Mouse (Mus musculus) spleen, adult 2 months (tissue): ENCODE data around the gene Acat2. TPM values are rescaled to one million over a fixed set of nuclear protein-coding genes. Genes with fewer than 3 reads are reported as not detected.
"Not testable (repeated sequence)": the region's sequence is repeated elsewhere in the genome, so short reads cannot be mapped to it uniquely, and the experiment has no call there.

Experiments used
- DNase-seq, 2 experiments: peaks; one replicate each; pipeline versions ENCODE4 v3.0.0 to v3.0.0-alpha.2; 2012 to 2021; ENCODE audit warnings: low spot score in 2 of 2, low read depth in 1 of 2
- H3K27ac ChIP-seq: fragments of 200-500 bp; 2 replicates; pipeline ENCODE4 v1.5.1; 2012; ENCODE audit warnings: low read length, inconsistent platforms; ENCODE audit not compliant: insufficient read depth
- H3K27me3 ChIP-seq: fragments of 200-500 bp; 2 replicates; pipeline ENCODE4 v1.6.1; 2012; ENCODE audit warnings: mild to moderate bottlenecking, moderate library complexity, low read length, inconsistent platforms; ENCODE audit not compliant: control insufficient read depth, insufficient read depth
- H3K36me3 ChIP-seq: fragments of 200-500 bp; 2 replicates; pipeline ENCODE4 v1.6.1; 2012; ENCODE audit warnings: mild to moderate bottlenecking, low read length, inconsistent platforms; ENCODE audit not compliant: control insufficient read depth, insufficient read depth
- H3K4me1 ChIP-seq: fragments of 200-500 bp; 2 replicates; pipeline ENCODE4 v1.6.1; 2011; ENCODE audit warnings: inconsistent platforms; ENCODE audit not compliant: control insufficient read depth, insufficient read depth, insufficient read length
- H3K4me3 ChIP-seq: fragments of 200-500 bp; 2 replicates; pipeline ENCODE4 v1.5.1; 2011; ENCODE audit warnings: mild to moderate bottlenecking, inconsistent platforms; ENCODE audit not compliant: insufficient read depth, insufficient read length; ENCODE audit errors: extremely low read depth
- CTCF ChIP-seq: fragments of 200-500 bp; IDR thresholded peaks from 2 replicates; pipeline ENCODE4 v1.5.1; 2011; ENCODE audit warnings: mild to moderate bottlenecking, inconsistent platforms; ENCODE audit not compliant: insufficient read depth, insufficient read length, insufficient replicate concordance; ENCODE audit errors: extremely low read depth
- POLR2A ChIP-seq: fragments of 200-500 bp; IDR thresholded peaks from 2 replicates; pipeline ENCODE4 v1.6.1; 2011; ENCODE audit warnings: low read depth, low read length, inconsistent platforms
- WGBS: fragments of 180-500 bp; shearing (Covaris S2); methylation state at CpG from one replicate; pipeline ENCODE4 v1.1.7; 2018; 5-methylcytosine and 5-hydroxymethylcytosine counted together
- polyA plus RNA-seq: library from polyadenylated mRNA; depleted of rRNA; stranded (reverse); fragments of >200 nt; gene quantifications from 2 replicates; pipeline ENCODE4 v1.2.3, GENCODE M21; 2012; rRNA removed

Acat2 gene
- polyA plus RNA-seq, 1 experiment = 3.5 TPM

- no peak overlapping the region for H3K4me3 ChIP-seq
- H3K4me1 ChIP-seq = no peaks in the 10 kb centered on the region; the same call in 1 of the 2 replicates
- H3K36me3 ChIP-seq = peaks cover 2% of the 10 kb centered on the region; the same call in 1 of the 2 replicates
- TF ChIP-seq POLR2A = no peak
- no peak for TF ChIP-seq CTCF
- H3K27me3 ChIP-seq = no peaks in the 10 kb centered on the region
- WGBS = 90% methylated on average over 4 of the region's 4 CpGs
- no peak overlapping the region for H3K27ac ChIP-seq
- no peak for DNase-seq
Measured at GRCm38 (mm10) chr17:12905810-12906209, 54.7 kb downstream of the Acat2 start.

DNA sequence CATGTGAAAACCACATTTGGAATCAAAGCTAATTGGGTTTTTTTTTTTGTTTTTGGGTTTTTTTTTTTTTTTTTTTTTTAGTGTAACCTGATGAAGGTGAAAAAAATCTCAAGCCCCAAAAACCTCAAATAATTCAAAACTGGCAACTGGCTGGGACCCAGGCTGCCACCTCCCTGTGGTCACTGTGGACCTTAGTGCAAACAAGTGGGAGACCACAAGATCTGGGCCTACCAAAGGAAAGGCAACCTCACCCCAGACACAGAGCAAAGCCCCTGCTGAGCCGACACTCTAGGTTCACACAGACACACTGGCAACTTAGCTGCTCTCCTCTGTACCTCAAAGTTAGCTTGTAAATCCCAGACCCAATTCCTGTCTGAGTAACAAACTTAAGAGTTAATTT is 56.2 kb downstream of the Acat2 start:
- no peak overlapping the region for H3K4me3 ChIP-seq
- no peaks in the 10 kb centered on the region for H3K27me3 ChIP-seq
- no peak overlapping the region for H3K27ac ChIP-seq
- 61% methylated on average over 1 of the region's 1 CpGs for WGBS
- no peaks in the 10 kb centered on the region for H3K4me1 ChIP-seq
- TF ChIP-seq CTCF = no peak
- TF ChIP-seq POLR2A = no peak
- H3K36me3 ChIP-seq = no peaks in the 10 kb centered on the region
- DNase-seq = no peak

DNA sequence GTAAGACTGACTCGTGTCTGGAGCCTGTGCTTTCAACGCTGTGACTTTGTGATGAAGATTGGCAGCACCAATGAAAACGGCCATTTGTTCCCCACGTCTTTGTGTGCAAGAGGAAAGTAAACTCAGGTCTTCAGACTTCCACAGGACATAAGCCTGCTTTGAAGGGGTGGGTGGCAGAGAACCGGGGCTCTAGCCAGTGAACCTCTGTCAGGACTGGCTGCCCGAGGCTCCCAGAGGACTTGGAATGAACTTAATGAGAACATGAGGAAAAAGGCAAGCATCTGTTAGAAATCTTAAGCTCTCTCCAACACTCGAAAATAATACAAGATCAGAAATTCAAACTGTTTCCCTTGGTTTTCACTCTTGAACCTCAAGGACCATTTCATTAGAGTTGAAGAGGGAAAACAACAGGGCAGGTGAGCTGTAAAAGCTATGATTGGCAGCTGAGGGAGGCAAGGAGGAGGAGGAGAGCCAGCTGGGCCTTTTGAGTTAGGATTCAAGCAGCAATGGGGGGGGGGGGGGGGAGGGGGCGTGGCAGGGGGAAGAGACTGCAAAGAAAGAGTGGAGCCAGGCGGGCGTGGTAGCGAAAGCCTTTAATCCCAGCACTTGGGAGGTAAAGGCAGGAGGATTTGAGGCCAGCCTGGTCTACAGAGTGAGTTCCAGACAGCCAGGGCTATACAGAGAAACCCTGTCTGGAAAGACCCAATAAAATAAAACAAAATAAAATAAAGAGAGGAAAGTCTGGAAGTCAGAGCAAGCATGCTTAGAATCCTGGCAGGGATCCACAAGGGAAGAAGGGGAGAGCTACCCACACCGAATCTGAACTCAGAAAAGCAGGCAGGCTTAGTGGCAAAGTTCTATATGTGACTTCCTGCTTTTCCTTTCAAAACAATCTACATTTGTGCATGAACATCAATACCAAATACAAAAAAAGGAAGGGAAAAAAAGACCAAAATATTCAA is 56.9 kb downstream of the Acat2 start:
- TF ChIP-seq POLR2A = no peak
- TF ChIP-seq CTCF = no peak
- no peak for DNase-seq
- Histone ChIP-seq H3K27me3 (no peaks in the 10 kb centered on the region), H3K4me3 (no peak overlapping the region), H3K36me3 (no peaks in the 10 kb centered on the region; the same call in 1 of the 2 replicates), H3K27ac (no peak overlapping the region), H3K4me1 (no peaks in the 10 kb centered on the region)
- WGBS = 87% methylated on average over 11 of the region's 12 CpGs

DNA sequence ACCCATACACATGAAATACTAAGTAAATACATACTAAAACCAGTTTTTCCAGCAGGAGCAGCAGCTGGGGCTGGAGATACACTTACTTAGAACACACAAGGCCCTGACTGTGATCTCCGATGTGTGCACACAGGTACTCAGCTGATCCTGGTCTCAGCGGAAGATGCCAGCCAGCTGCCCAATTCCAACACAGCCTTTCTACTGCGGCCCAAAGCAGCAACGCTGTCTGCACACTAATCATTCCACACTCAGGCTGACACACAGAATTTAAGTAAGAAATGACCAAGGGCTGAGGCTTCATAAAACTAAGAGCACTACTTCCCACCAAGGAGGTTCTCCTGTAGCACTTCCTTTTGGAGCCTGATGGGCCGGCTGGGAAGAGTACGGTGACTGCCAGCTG is 58.3 kb downstream of the Acat2 start:
- WGBS = 93% methylated on average over 6 of the region's 6 CpGs
- DNase-seq = no peak
- Histone ChIP-seq H3K36me3 (no peaks in the 10 kb centered on the region; the same call in 1 of the 2 replicates), H3K27ac (no peak overlapping the region), H3K4me1 (no peaks in the 10 kb centered on the region), H3K27me3 (no peaks in the 10 kb centered on the region), H3K4me3 (no peak overlapping the region)
- TF ChIP-seq POLR2A = no peak
- no peak for TF ChIP-seq CTCF

GRCm38 (mm10) chr17:12898607-12899006 is 61.9 kb downstream of the Acat2 start:
- WGBS = 85% methylated on average over 2 of the region's 2 CpGs
- not testable (repeated sequence) for H3K36me3 ChIP-seq, H3K4me3 ChIP-seq, H3K27me3 ChIP-seq, H3K27ac ChIP-seq, H3K4me1 ChIP-seq, DNase-seq

- TF ChIP-seq POLR2A (no peak), CTCF (no peak)
Measured at GRCm38 (mm10) chr17:12897674-12898073, 62.9 kb downstream of the Acat2 start.

More at GRCm38 (mm10) chr17:12897674-12898073, 62.9 kb downstream of the Acat2 start:
- no peak for DNase-seq
- Histone ChIP-seq H3K4me3 (no peak overlapping the region), H3K27me3 (no peaks in the 10 kb centered on the region), H3K36me3 (no peaks in the 10 kb centered on the region; the same call in 1 of the 2 replicates), H3K27ac (no peak overlapping the region), H3K4me1 (no peaks in the 10 kb centered on the region)
- WGBS = 94% methylated on average over 5 of the region's 5 CpGs

Other genes with a start within 250 kb of the Acat2 start
- 7.2 and 9.7 TPM in 2 replicates for gene Igf2r, start 191.1 kb downstream of the Acat2 start, polyA plus RNA-seq
- not detected in 2 replicates for gene Mas1, start 92.6 kb downstream of the Acat2 start, polyA plus RNA-seq
- gene Mrgprh, start 84.7 kb downstream of the Acat2 start, polyA plus RNA-seq = not detected in 2 replicates
- 0.32 and 0.88 TPM in 2 replicates for gene Pnldc1, start 50.5 kb downstream of the Acat2 start, polyA plus RNA-seq
- gene Tcp1, start 45.0 kb downstream of the Acat2 start, polyA plus RNA-seq = 29.9 and 32.9 TPM in 2 replicates
- gene Mrpl18, start 44.4 kb downstream of the Acat2 start, polyA plus RNA-seq = 19.9 and 22.3 TPM in 2 replicates
- gene Acat3, start 20.1 kb downstream of the Acat2 start, polyA plus RNA-seq = 0.07 TPM in 1 of 2 replicates, not detected in the other
- gene Wtap, start 33.4 kb upstream of the Acat2 start, polyA plus RNA-seq = 11.7 TPM in 2 replicates
- gene Sod2, start 46.1 kb upstream of the Acat2 start, polyA plus RNA-seq = 98.9 and 191 TPM in 2 replicates
- gene Gpr31b, start 91.5 kb upstream of the Acat2 start, polyA plus RNA-seq = 0.41 and 0.62 TPM in 2 replicates
- gene Tcp10b, start 100.4 kb upstream of the Acat2 start, polyA plus RNA-seq = not detected in 2 replicates
- 0.05 TPM in 1 of 2 replicates, not detected in the other for gene Unc93a, start 171.1 kb upstream of the Acat2 start, polyA plus RNA-seq